Mouse (Mus musculus) left cerebral cortex, adult 9 months (tissue): ENCODE data around the gene Tmco1.

Experiments
- DNase-seq, 2 experiments: peaks; one replicate each; pipeline ENCODE4 v3.0.0; 2022; ENCODE audit warnings: low spot score in 2 of 2

The Tmco1 gene

GRCm38 (mm10) chr1:167308261-167309054 is at the start of gene Tmco1:
TSS of gene Tmco1 (plus strand) at chr1:167308378.
- peak; percentile 90 to 98 for DNase-seq

GRCm38 (mm10) chr1:167259702-167260101 is 48.5 kb upstream of the Tmco1 start:
- peak; percentile 81 to 84 for DNase-seq

GRCm38 (mm10) chr1:167261750-167262149 is 46.4 kb upstream of the Tmco1 start:
- no peak for DNase-seq

- DNase-seq, result no peak
Measured at GRCm38 (mm10) chr1:167262489-167263041, 45.6 kb upstream of the Tmco1 start.

GRCm38 (mm10) chr1:167265366-167265765 is 42.8 kb upstream of the Tmco1 start:
- DNase-seq, result no peak

GRCm38 (mm10) chr1:167266720-167267119 is 41.5 kb upstream of the Tmco1 start:
- no peak for DNase-seq

- DNase-seq, result no peak
Measured at GRCm38 (mm10) chr1:167268360-167269063, 39.7 kb upstream of the Tmco1 start.

- no peak for DNase-seq
Measured at GRCm38 (mm10) chr1:167269350-167269811, 38.8 kb upstream of the Tmco1 start.

GRCm38 (mm10) chr1:167269856-167270270 is 38.3 kb upstream of the Tmco1 start:
- peak in 1 of 2 experiments; percentile 75 for DNase-seq

- no peak for DNase-seq
Measured at GRCm38 (mm10) chr1:167270342-167271111, 37.7 kb upstream of the Tmco1 start.

- DNase-seq, result no peak
Measured at GRCm38 (mm10) chr1:167271304-167271703, 36.9 kb upstream of the Tmco1 start.

- no peak for DNase-seq
Measured at GRCm38 (mm10) chr1:167271841-167272240, 36.3 kb upstream of the Tmco1 start.

GRCm38 (mm10) chr1:167273380-167274163 is 34.6 kb upstream of the Tmco1 start:
- DNase-seq, result no peak

- no peak for DNase-seq
Measured at GRCm38 (mm10) chr1:167274646-167275390, 33.4 kb upstream of the Tmco1 start.

- no peak for DNase-seq
Measured at GRCm38 (mm10) chr1:167278395-167278794, 29.8 kb upstream of the Tmco1 start.

GRCm38 (mm10) chr1:167279160-167279715 is 28.9 kb upstream of the Tmco1 start:
- no peak for DNase-seq

- DNase-seq, result no peak
Measured at GRCm38 (mm10) chr1:167280061-167280460, 28.1 kb upstream of the Tmco1 start.

GRCm38 (mm10) chr1:167282112-167282511 is 26.1 kb upstream of the Tmco1 start:
- DNase-seq, result no peak

GRCm38 (mm10) chr1:167282768-167283167 is 25.4 kb upstream of the Tmco1 start:
- DNase-seq, result no peak
